In genomic region chr10:40970601-40971245, GRCm38 (mm10) we compare ENCODE assay signal across 12 mouse cellular contexts.
DNase-seq lines count a peak whose midpoint lies in the region; ATAC-seq and TF ChIP-seq lines count a peak whose summit lies in the region.
"Had no signal": no experiment of that assay in that cellular context is flagged by ENCODE, and none has a peak within 500 bp of the region (broad histone marks: within the 10 kb centered on the region; RNA-seq: fewer than 3 reads in every experiment).

No protein-coding gene starts in this region.

- WGBS in cerebellum, adult 2 months: 56% methylated on average over 12 of the region's 12 CpGs
- WGBS in forebrain, postnatal 0 days: 39% methylated on average over 12 of the region's 12 CpGs
- WGBS in midbrain, embryonic 12.5 days: 63% methylated on average over 12 of the region's 12 CpGs

- H3K27me3 ChIP-seq in cerebellum, adult 2 months (ENCODE audit: control insufficient read depth, insufficient read depth, low read length): no peaks in the 10 kb centered on the region; the same call in 1 of the 2 replicates
- H3K27me3 ChIP-seq in forebrain, postnatal 0 days (ENCODE audit: insufficient read depth, low read length): no peaks in the 10 kb centered on the region
- no peaks in the 10 kb centered on the region for H3K27me3 ChIP-seq in midbrain, embryonic 12.5 days
- H3K27me3 ChIP-seq: lung, embryonic 15.5 days had no signal

- no peak overlapping the region for H3K27ac ChIP-seq in cerebellum, adult 2 months (ENCODE audit: insufficient read depth, low read length)
- H3K27ac ChIP-seq in forebrain, postnatal 0 days (ENCODE audit: low read depth, low read length): peak overlapping the region; percentile 64
- no peak overlapping the region for H3K27ac ChIP-seq in midbrain, embryonic 12.5 days (replicated peaks)
- H3K27ac ChIP-seq: embryonic facial prominence, embryonic 13.5 days; lung, embryonic 15.5 days had no signal

- peak; percentile 80 for ATAC-seq in forebrain, postnatal 0 days
- ATAC-seq in midbrain, embryonic 12.5 days (ENCODE audit: low FRiP score, low read depth): peak; percentile 41; the same call in 1 of the 2 replicates
- ATAC-seq: intestine, embryonic 16.5 days had no signal

- H3K4me3 ChIP-seq in cerebellum, adult 2 months (replicated peaks; ENCODE audit: insufficient read depth, low read depth, low read length): no peak overlapping the region
- H3K4me3 ChIP-seq in forebrain, postnatal 0 days (ENCODE audit: low read depth, low read length): no peak overlapping the region
- no peak overlapping the region for H3K4me3 ChIP-seq in midbrain, embryonic 12.5 days
- H3K4me3 ChIP-seq: embryonic facial prominence, embryonic 13.5 days; lung, embryonic 15.5 days had no signal

- TF ChIP-seq POLR2A in cerebellum, adult 2 months (IDR thresholded peaks at IDR 0.05; ENCODE audit: borderline replicate concordance, insufficient read depth, low read length): no peak

- peak in 1 of 2 experiments; percentile 20 for DNase-seq in cerebellum, adult 2 months
- DNase-seq in cerebellum, postnatal 4 days (ENCODE audit: low spot score in 2 of 2): no peak
- DNase-seq in MN1 (ENCODE audit: low spot score): peak; percentile 53
- DNase-seq in forebrain, postnatal 0 days: peak; percentile 71
- DNase-seq in lung, postnatal 36 days: no peak
- DNase-seq in adrenal gland, postnatal 4 days (ENCODE audit: low spot score in 2 of 2): no peak
- no peak for DNase-seq in heart, adult 9 months (ENCODE audit: low spot score in 2 of 2)
- DNase-seq: gastrocnemius, postnatal 25 days had no signal

- peaks cover 5% of the 10 kb centered on the region; the same call in 1 of the 2 replicates for H3K4me1 ChIP-seq in cerebellum, adult 2 months (ENCODE audit: control insufficient read depth, insufficient read depth, low read length)
- H3K4me1 ChIP-seq in forebrain, postnatal 0 days (ENCODE audit: insufficient read depth): peaks cover 10% of the 10 kb centered on the region; the same call in 1 of the 2 replicates
- H3K4me1 ChIP-seq in midbrain, embryonic 12.5 days: peaks cover 23% of the 10 kb centered on the region
- H3K4me1 ChIP-seq: lung, embryonic 15.5 days had no signal

- TF ChIP-seq CTCF in cerebellum, adult 2 months (IDR thresholded peaks at IDR 0.05; ENCODE audit: borderline replicate concordance, insufficient read depth, low read depth, low read length): peak; percentile 47; the same call in 1 of the 2 replicates
- TF ChIP-seq CTCF in forebrain, postnatal 0 days (IDR thresholded peaks at IDR 0.05; ENCODE audit: low read depth): peak; percentile 53

- no peak overlapping the region for H3K9ac ChIP-seq in forebrain, postnatal 0 days
- no peak overlapping the region for H3K9ac ChIP-seq in midbrain, embryonic 12.5 days (replicated peaks)
- H3K9ac ChIP-seq: embryonic facial prominence, embryonic 13.5 days; lung, embryonic 15.5 days had no signal

- no peaks in the 10 kb centered on the region for H3K36me3 ChIP-seq in forebrain, postnatal 0 days (ENCODE audit: insufficient read depth)
- no peaks in the 10 kb centered on the region for H3K36me3 ChIP-seq in midbrain, embryonic 12.5 days
- H3K36me3 ChIP-seq: embryonic facial prominence, embryonic 13.5 days; lung, embryonic 15.5 days had no signal

- no peaks in the 10 kb centered on the region for H3K9me3 ChIP-seq in forebrain, postnatal 0 days (ENCODE audit: low read length)
- H3K9me3 ChIP-seq in midbrain, embryonic 12.5 days: no peaks in the 10 kb centered on the region
- H3K9me3 ChIP-seq: embryonic facial prominence, embryonic 13.5 days; lung, embryonic 15.5 days had no signal

- H3K4me2 ChIP-seq in forebrain, postnatal 0 days (ENCODE audit: low read depth): no peak overlapping the region
- no peak overlapping the region for H3K4me2 ChIP-seq in midbrain, embryonic 12.5 days (replicated peaks)
- H3K4me2 ChIP-seq: lung, embryonic 15.5 days had no signal

Comparison
In these comparisons a context has a peak if more than half of its experiments do, and no peak if none do; other contexts are left out.
1. DNase-seq: peak in MN1 (single experiment) and forebrain, postnatal 0 days (single experiment); none in cerebellum, postnatal 4 days (0 of 2), lung, postnatal 36 days (single experiment), adrenal gland, postnatal 4 days (0 of 2) and heart, adult 9 months (0 of 2).